Comparison of ENCODE assay signal across 17 mouse cellular contexts in genomic region chr15:9089136-9089720, GRCm38 (mm10). TPM values are rescaled to one million over a fixed set of nuclear protein-coding genes. Genes with fewer than 3 reads are reported as not detected.
A peak's percentile ranks its signal among the peaks of the same experiment; 100 is the strongest.
DNase-seq lines count a peak whose midpoint lies in the region; ATAC-seq and TF ChIP-seq lines count a peak whose summit lies in the region.
"Had no signal": no experiment of that assay in that cellular context is flagged by ENCODE, and none has a peak within 500 bp of the region (broad histone marks: within the 10 kb centered on the region; RNA-seq: fewer than 3 reads in every experiment).

No protein-coding gene starts in this region.

- peaks cover 18% of the 10 kb centered on the region for H3K4me1 ChIP-seq in kidney, embryonic 15.5 days
- peaks cover under 1% of the 10 kb centered on the region; the same call in 1 of the 2 replicates for H3K4me1 ChIP-seq in kidney, embryonic 14.5 days (ENCODE audit: control insufficient read depth, insufficient read depth, low read length)
- peaks cover 87% of the 10 kb centered on the region for H3K4me1 ChIP-seq in megakaryocyte, embryonic 14.5 days
- H3K4me1 ChIP-seq in intestine, embryonic 15.5 days (replicated peaks), result peaks cover 8% of the 10 kb centered on the region
- H3K4me1 ChIP-seq in small intestine, adult 2 months (ENCODE audit: control insufficient read depth, insufficient read depth, insufficient read length, low read length), result peaks cover 16% of the 10 kb centered on the region
- peaks cover 4% of the 10 kb centered on the region for H3K4me1 ChIP-seq in hindbrain, embryonic 12.5 days

- no peak overlapping the region for H3K27ac ChIP-seq in kidney, embryonic 15.5 days
- H3K27ac ChIP-seq in kidney, embryonic 14.5 days (ENCODE audit: low read depth, low read length), result no peak overlapping the region
- peak overlapping the region; percentile 15; the same call in 1 of the 2 replicates for H3K27ac ChIP-seq in intestine, embryonic 15.5 days
- peak overlapping the region; percentile 74 for H3K27ac ChIP-seq in small intestine, adult 2 months (ENCODE audit: insufficient read depth, low read depth, low read length)
- H3K27ac ChIP-seq in hindbrain, embryonic 12.5 days, result no peak overlapping the region
- H3K27ac ChIP-seq: gastrocnemius, adult 2 months; left cerebral cortex, adult 2 months had no signal

- H3K9ac ChIP-seq in kidney, embryonic 15.5 days, result no peak overlapping the region
- no peak overlapping the region for H3K9ac ChIP-seq in kidney, embryonic 14.5 days (ENCODE audit: low read depth, low read length)
- no peak overlapping the region for H3K9ac ChIP-seq in intestine, embryonic 15.5 days
- H3K9ac ChIP-seq in hindbrain, embryonic 12.5 days, result no peak overlapping the region

- WGBS in kidney, embryonic 15.5 days, result 17% methylated on average over 2 of the region's 2 CpGs
- WGBS in kidney, embryonic 14.5 days, result 26% methylated on average over 2 of the region's 2 CpGs
- WGBS in intestine, embryonic 15.5 days, result 39% methylated on average over 2 of the region's 2 CpGs
- 14% methylated on average over 2 of the region's 2 CpGs for WGBS in small intestine, adult 2 months
- 25% methylated on average over 2 of the region's 2 CpGs for WGBS in hindbrain, embryonic 12.5 days

- no peaks in the 10 kb centered on the region for H3K27me3 ChIP-seq in kidney, embryonic 15.5 days
- H3K27me3 ChIP-seq in kidney, embryonic 14.5 days (ENCODE audit: control insufficient read depth, insufficient read depth, low read length), result no peaks in the 10 kb centered on the region; the same call in 1 of the 2 replicates
- H3K27me3 ChIP-seq in megakaryocyte, embryonic 14.5 days (replicated peaks), result no peaks in the 10 kb centered on the region
- H3K27me3 ChIP-seq in intestine, embryonic 15.5 days (replicated peaks), result no peaks in the 10 kb centered on the region
- H3K27me3 ChIP-seq in small intestine, adult 2 months (ENCODE audit: control insufficient read depth, insufficient read depth, low read length), result no peaks in the 10 kb centered on the region
- no peaks in the 10 kb centered on the region for H3K27me3 ChIP-seq in hindbrain, embryonic 12.5 days

- H3K36me3 ChIP-seq in kidney, embryonic 15.5 days, result peaks cover 44% of the 10 kb centered on the region
- H3K36me3 ChIP-seq in kidney, embryonic 14.5 days (ENCODE audit: control insufficient read depth, insufficient read depth, low read length), result peaks cover 21% of the 10 kb centered on the region
- peaks cover 94% of the 10 kb centered on the region for H3K36me3 ChIP-seq in megakaryocyte, embryonic 14.5 days (replicated peaks; ENCODE audit: low read length)
- H3K36me3 ChIP-seq in intestine, embryonic 15.5 days, result peaks cover 12% of the 10 kb centered on the region; the same call in 1 of the 2 replicates
- peaks cover 11% of the 10 kb centered on the region for H3K36me3 ChIP-seq in small intestine, adult 2 months (ENCODE audit: control insufficient read depth, insufficient read depth, low read length)
- H3K36me3 ChIP-seq in hindbrain, embryonic 12.5 days, result peaks cover 13% of the 10 kb centered on the region

- peak; percentile 60 for ATAC-seq in kidney, embryonic 15.5 days (replicated peaks; ENCODE audit: low FRiP score)
- no peak for ATAC-seq in kidney, embryonic 14.5 days (ENCODE audit: low FRiP score, low TSS enrichment)
- ATAC-seq in megakaryocyte, adult 5-6 weeks (ENCODE audit: poor library complexity, severe bottlenecking), result no peak
- peak; percentile 77 for ATAC-seq in intestine, embryonic 15.5 days
- ATAC-seq in hindbrain, embryonic 12.5 days (ENCODE audit: low FRiP score), result no peak

- no peak for TF ChIP-seq POLR2A in small intestine, adult 2 months (IDR thresholded peaks at IDR 0.05; ENCODE audit: low read depth, low read length)

- H3K9me3 ChIP-seq in kidney, embryonic 15.5 days (replicated peaks), result no peaks in the 10 kb centered on the region
- no peaks in the 10 kb centered on the region for H3K9me3 ChIP-seq in kidney, embryonic 14.5 days (ENCODE audit: control insufficient read depth, low read length)
- H3K9me3 ChIP-seq in megakaryocyte, embryonic 14.5 days, result no peaks in the 10 kb centered on the region
- H3K9me3 ChIP-seq in intestine, embryonic 15.5 days, result no peaks in the 10 kb centered on the region
- no peaks in the 10 kb centered on the region for H3K9me3 ChIP-seq in hindbrain, embryonic 12.5 days (replicated peaks)

- no peak for DNase-seq in spleen, postnatal 10 days (ENCODE audit: low spot score in 2 of 2)
- DNase-seq: adrenal gland, adult 8-10 months; cerebellum, adult 9-11 months; gastrocnemius, adult 2 months; heart, adult 18-20 months; kidney, postnatal 10 days; left cerebral cortex, postnatal 4 days; lung, postnatal 14 days; thymus, adult 18-20 months had no signal

- no peak overlapping the region for H3K4me3 ChIP-seq in kidney, embryonic 15.5 days (replicated peaks)
- no peak overlapping the region for H3K4me3 ChIP-seq in kidney, embryonic 14.5 days (ENCODE audit: low read length)
- peak overlapping the region; percentile 10 for H3K4me3 ChIP-seq in megakaryocyte, embryonic 14.5 days (replicated peaks)
- H3K4me3 ChIP-seq in intestine, embryonic 15.5 days (replicated peaks), result no peak overlapping the region
- H3K4me3 ChIP-seq in small intestine, adult 2 months (ENCODE audit: low read depth, low read length), result no peak overlapping the region
- no peak overlapping the region for H3K4me3 ChIP-seq in hindbrain, embryonic 12.5 days
- H3K4me3 ChIP-seq: gastrocnemius, adult 2 months; left cerebral cortex, adult 2 months had no signal

- H3K4me2 ChIP-seq in kidney, embryonic 15.5 days, result no peak overlapping the region
- no peak overlapping the region for H3K4me2 ChIP-seq in kidney, embryonic 14.5 days (replicated peaks; ENCODE audit: low read depth, low read length)
- no peak overlapping the region for H3K4me2 ChIP-seq in intestine, embryonic 15.5 days (replicated peaks)
- no peak overlapping the region for H3K4me2 ChIP-seq in hindbrain, embryonic 12.5 days (replicated peaks)

- no peak for TF ChIP-seq CTCF in small intestine, adult 2 months (IDR thresholded peaks at IDR 0.05; ENCODE audit: extremely low read depth, insufficient read length, insufficient replicate concordance, low read depth, low read length)

RNA-seq across cellular contexts. Expression of gene Nadk2, which starts 18.2 kb away (rescaled TPM):
- polyA plus RNA-seq in kidney, embryonic 15.5 days (2015; fragmentation: Nextera tagmentation; extraction: Ambion mirVana), result 27.0 and 27.3 TPM in 2 replicates
- polyA plus RNA-seq in kidney, embryonic 14.5 days (2014; fragmentation: Nextera tagmentation; extraction: Ambion mirVana), result 19.5 and 33.0 TPM in 2 replicates
- 3.7 and 8.6 TPM in 2 replicates for polyA plus RNA-seq in megakaryocyte, embryonic 14.5 days (2012; ENCODE audit: insufficient read depth, low replicate concordance)
- total RNA-seq in megakaryocyte, adult 5-6 weeks (2015), result 25.7 and 32.3 TPM in 2 replicates
- 30.0 and 31.3 TPM in 2 replicates for total RNA-seq in megakaryocyte, adult 5-6 weeks (2017)
- polyA plus RNA-seq in intestine, embryonic 15.5 days (2015; fragmentation: Nextera tagmentation; extraction: Ambion mirVana), result 49.0 and 50.4 TPM in 2 replicates
- 12.2 and 13.6 TPM in 2 replicates for polyA plus RNA-seq in small intestine, adult 2 months (2012; rRNA removed)
- polyA plus RNA-seq in hindbrain, embryonic 12.5 days (2016; fragmentation: Nextera tagmentation; extraction: Ambion mirVana), result 39.0 and 43.1 TPM in 2 replicates

RNA-seq across cellular contexts. Expression of gene Lmbrd2, which starts 51.1 kb away (rescaled TPM):
- 3.6 and 3.7 TPM in 2 replicates for polyA plus RNA-seq in kidney, embryonic 15.5 days (2015; fragmentation: Nextera tagmentation; extraction: Ambion mirVana)
- 5.8 and 5.9 TPM in 2 replicates for polyA plus RNA-seq in kidney, embryonic 14.5 days (2014; fragmentation: Nextera tagmentation; extraction: Ambion mirVana)
- polyA plus RNA-seq in megakaryocyte, embryonic 14.5 days (2012; ENCODE audit: insufficient read depth, low replicate concordance), result 0.44 TPM in 1 of 2 replicates, not detected in the other
- total RNA-seq in megakaryocyte, adult 5-6 weeks (2015), result 12.9 and 17.3 TPM in 2 replicates
- total RNA-seq in megakaryocyte, adult 5-6 weeks (2017), result 10.0 and 11.2 TPM in 2 replicates
- 3.4 and 3.9 TPM in 2 replicates for polyA plus RNA-seq in intestine, embryonic 15.5 days (2015; fragmentation: Nextera tagmentation; extraction: Ambion mirVana)
- polyA plus RNA-seq in small intestine, adult 2 months (2012; rRNA removed), result 3.4 and 10.8 TPM in 2 replicates
- polyA plus RNA-seq in hindbrain, embryonic 12.5 days (2016; fragmentation: Nextera tagmentation; extraction: Ambion mirVana), result 3.0 and 3.4 TPM in 2 replicates

Comparison
In these comparisons a context has a peak if more than half of its experiments do, and no peak if none do; other contexts are left out.
1. ATAC-seq: peak in kidney, embryonic 15.5 days (single experiment) and intestine, embryonic 15.5 days (single experiment); none in kidney, embryonic 14.5 days (single experiment), megakaryocyte, adult 5-6 weeks (single experiment) and hindbrain, embryonic 12.5 days (single experiment).
2. H3K27ac ChIP-seq: peak in intestine, embryonic 15.5 days (single experiment) and small intestine, adult 2 months (single experiment); none in kidney, embryonic 15.5 days (single experiment), kidney, embryonic 14.5 days (single experiment) and hindbrain, embryonic 12.5 days (single experiment).